Mouse (Mus musculus) natural killer cell, adult 2 months (primary cell): ENCODE data around the gene Itga6.
A peak's percentile ranks its signal among the peaks of the same experiment; 100 is the strongest.

Experiments used
- DNase-seq, 2 experiments: peaks; one replicate each; pipeline ENCODE4 v3.0.0; 2022; ENCODE audit warnings: low spot score in 2 of 2

Gene Itga6

GRCm38 (mm10) chr2:71843316-71843715 lies 97.9 kb downstream of the Itga6 start:
- no peak for DNase-seq

GRCm38 (mm10) chr2:71844906-71845305 lies 99.5 kb downstream of the Itga6 start:
- no peak for DNase-seq

- DNase-seq, result peak; percentile 20 to 54
Measured at GRCm38 (mm10) chr2:71852161-71852560, 106.7 kb downstream of the Itga6 start.

- DNase-seq, result no peak
Measured at GRCm38 (mm10) chr2:71855076-71855475, 109.7 kb downstream of the Itga6 start.

DNA sequence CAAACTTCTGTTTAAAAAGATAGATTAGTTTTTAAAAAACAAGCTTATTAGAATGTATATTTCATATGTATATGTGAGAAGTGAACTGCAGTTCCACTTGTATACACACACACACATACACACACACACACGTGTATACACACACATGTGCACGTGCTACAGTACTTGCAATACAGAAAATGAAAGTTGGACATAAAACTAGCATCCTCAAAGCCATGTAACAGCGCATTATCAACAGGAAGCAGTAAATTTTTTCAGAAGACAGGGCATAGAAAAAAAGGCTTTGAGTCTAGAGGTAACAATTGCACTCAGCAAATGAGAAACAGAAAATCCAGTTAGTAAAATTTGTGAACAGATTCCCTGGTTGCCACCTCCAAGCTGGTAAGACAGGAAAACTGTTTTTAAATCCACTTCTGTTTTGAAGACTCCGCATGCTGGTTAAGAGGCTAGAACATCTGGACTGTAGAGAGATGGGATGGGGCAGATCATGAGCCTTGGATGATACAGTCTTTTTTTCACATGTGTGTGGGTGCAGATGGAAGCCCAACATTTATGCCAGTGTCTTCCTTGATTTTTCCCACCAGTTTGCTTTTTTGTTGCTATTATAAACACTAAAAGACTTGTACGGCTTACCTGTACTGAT lies 118.2 kb downstream of the Itga6 start:
- DNase-seq, result no peak

DNA sequence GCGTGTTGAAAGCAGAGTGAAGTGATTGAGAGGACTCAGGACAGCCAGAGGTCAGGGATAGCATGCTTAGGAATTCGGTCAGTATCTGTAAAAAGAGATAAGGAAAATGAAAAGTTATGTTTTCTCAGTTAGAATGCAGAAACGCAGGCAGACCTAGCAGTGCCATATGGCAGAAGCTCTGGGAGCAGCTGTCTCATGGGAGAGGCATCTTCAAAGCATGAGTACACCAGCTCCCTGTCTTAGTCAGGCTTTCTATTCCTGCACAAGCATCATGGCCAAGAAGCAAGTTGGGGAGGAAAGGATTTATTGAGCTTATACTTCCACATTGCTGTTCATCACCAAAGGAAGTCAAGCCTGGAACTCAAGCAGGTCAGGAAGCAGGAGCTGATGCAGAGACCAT lies 119.6 kb downstream of the Itga6 start:
- no peak for DNase-seq

- no peak for DNase-seq
Measured at GRCm38 (mm10) chr2:71865935-71866334, 120.5 kb downstream of the Itga6 start.

DNA sequence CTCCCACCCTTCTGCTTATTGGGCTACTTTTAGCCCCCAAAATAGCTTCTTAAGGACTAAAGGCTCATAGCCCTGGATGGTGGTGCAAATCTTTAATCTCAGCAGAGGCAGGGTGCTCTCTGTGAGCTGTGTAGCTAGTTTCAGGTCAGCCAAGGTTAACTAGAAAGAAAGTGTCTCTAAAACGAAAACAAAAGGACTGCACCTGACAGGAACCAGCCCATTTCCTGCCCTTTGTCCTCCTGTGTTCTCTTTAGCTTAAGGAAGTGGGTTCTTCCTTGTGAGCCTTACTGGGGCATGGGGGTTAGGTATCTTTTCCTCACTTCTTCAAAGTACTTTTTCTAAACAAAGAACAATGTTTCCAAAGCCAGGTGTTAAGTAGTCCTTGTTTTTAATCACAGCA lies 121.1 kb downstream of the Itga6 start:
- DNase-seq, result peak; percentile 17 to 37

- DNase-seq, result no peak
Measured at GRCm38 (mm10) chr2:71867019-71867418, 121.6 kb downstream of the Itga6 start.

DNA sequence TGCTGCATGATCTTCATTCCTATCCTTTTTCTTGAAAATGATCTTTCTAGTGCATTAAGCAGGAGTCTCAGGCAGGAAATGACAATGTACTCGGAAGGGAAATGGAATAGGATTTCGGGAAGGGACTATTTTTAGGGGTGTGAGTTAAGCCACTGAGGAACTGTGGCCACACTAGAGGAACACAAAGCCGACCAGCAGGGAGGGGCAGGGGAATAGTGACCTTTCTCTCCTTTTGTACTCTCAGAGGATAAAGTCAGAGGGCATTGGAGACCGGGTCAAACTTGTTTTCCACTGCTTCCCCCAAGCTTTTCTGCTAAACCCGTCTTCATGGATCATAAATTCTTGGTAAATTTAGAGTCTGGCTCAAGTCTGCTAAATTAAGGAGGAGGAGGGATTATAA lies 122.1 kb downstream of the Itga6 start:
- no peak for DNase-seq

- DNase-seq, result no peak
Measured at GRCm38 (mm10) chr2:71868256-71868655, 122.8 kb downstream of the Itga6 start.

GRCm38 (mm10) chr2:71872141-71872540 lies 126.7 kb downstream of the Itga6 start:
- no peak for DNase-seq

GRCm38 (mm10) chr2:71872801-71873443 lies 127.5 kb downstream of the Itga6 start, which contains the start of gene Pdk1:
Gene Pdk1, plus strand, starts transcription at chr2:71873224.
- DNase-seq, result peak; percentile 96 to 98

DNA sequence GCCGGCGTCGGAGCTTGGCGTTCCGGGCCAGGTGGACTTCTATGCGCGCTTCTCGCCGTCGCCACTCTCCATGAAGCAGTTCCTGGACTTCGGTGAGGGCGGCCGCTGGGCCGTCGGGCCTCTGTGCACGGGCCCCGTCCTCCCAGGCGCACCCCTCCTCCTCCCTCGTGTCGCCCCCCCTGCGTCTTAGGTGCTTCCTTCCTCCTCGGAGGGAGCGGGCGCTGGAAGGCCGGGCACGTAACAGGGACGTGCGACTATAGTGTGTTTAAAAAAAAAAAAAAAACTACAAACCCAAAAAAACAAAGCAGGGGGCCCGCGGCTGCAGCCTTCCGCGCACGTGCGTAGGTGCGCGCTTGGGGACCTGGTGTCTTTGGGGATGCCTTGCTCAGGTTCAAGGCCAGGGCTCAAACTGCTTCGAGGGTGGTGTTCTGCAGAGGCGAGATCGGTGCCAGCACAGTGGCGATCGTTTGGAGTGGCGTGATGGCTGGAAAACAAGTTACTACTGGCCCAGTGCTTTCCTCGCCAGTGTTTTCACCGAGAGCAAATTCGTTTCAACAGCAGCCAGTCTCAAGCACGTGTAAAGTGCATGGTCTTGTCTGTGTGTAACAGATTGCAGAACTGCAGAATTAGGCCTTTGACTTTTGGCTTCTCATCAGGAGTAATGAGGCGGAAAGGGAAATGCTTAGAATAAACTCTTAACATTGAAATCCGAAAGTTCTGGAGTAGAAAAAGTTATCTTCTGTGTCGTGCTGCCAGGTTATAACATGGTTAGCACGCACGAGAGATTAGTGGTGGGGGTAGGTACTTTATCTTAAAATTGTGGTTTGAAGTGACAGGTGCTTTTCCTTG lies 128.3 kb downstream of the Itga6 start:
- no peak for DNase-seq

GRCm38 (mm10) chr2:71874422-71874821 lies 129.0 kb downstream of the Itga6 start:
- DNase-seq, result no peak

GRCm38 (mm10) chr2:71874836-71875235 lies 129.4 kb downstream of the Itga6 start:
- no peak for DNase-seq

GRCm38 (mm10) chr2:71877865-71878264 lies 132.4 kb downstream of the Itga6 start:
- no peak for DNase-seq

GRCm38 (mm10) chr2:71878441-71878840 lies 133.0 kb downstream of the Itga6 start:
- no peak for DNase-seq

DNA sequence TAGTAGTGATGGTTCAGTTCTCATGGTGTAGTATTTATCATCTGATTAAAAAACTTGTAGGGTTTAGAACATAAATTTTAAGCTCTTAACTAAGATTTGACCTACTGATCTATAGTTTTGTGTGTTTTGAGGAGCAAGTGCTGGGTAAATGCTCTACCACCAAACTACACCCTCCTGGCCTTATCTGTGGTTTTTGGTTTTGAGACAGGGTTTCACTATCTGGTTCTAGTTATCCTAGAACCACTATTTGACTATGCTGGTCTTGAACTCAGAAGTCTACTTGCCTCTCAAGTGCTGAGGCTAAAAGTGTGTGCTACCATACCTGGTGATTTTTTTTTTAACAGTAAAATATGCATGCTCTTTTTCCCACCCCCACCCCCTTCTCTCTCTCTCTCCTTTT lies 133.5 kb downstream of the Itga6 start:
- no peak for DNase-seq

DNA sequence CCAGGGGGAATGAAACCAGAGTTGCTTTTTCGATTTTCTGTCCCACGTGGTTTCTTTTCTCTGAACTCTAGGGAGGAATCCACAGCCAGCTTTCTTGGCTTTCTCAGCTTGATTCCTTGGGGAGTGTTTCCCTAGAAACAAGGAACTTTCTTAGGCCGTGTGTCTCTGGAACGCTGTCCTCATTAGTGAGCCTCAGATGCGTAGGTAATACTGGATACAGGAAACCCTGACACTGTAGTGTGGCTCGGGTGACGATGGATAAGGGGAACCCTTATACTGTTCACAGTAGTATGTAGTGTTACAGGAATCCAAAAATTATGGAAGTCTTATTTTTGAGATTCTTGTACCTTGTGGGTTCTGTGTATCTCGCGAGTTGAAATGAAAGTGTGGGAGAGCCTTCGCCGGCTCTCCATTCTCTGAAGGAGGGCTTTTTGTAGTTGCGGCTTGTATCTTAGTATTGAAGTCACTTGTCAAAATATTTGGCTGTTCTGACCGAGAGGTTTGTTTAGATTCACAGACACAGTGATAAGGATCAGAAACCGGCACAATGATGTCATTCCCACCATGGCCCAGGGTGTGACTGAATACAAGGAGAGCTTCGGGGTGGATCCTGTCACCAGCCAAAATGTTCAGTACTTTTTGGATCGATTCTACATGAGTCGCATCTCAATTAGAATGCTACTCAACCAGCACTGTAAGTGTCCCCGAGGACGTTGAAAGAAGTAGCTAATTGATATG lies 137.7 kb downstream of the Itga6 start:
- no peak for DNase-seq

DNA sequence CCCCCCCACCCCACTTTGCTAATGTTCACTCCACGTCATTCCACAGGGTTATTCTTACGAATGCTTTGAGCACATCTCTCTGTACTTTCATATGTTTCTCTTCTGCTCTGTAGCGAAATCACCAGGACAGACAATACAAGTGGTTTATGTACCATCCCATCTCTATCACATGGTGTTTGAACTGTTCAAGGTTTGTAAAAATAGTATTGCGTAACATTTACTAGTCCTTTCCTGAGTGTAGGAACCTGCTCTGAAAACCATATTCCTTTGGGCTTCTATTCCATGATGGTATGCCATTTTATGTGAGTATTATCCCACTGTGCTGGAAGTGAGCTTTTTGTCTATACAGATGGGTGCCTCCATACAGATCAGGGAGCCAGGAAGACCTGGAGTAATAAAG lies 141.9 kb downstream of the Itga6 start:
- no peak for DNase-seq

GRCm38 (mm10) chr2:71888437-71888836 lies 143.0 kb downstream of the Itga6 start:
- DNase-seq, result no peak
